Mouse (Mus musculus): ENCODE measurements around the gene Hprt.

Gene Hprt

GRCm38 (mm10) chrX:53041006-53041405 is 53.1 kb downstream of the Hprt start:
- DNase-seq (ENCODE audit: low read depth, low spot score): no peak

- no peak for DNase-seq (ENCODE audit: low read depth, low spot score)
Observed at GRCm38 (mm10) chrX:53045187-53045903, 57.4 kb downstream of the Hprt start.

GRCm38 (mm10) chrX:53046033-53046432 is 58.1 kb downstream of the Hprt start:
- DNase-seq (ENCODE audit: low read depth, low spot score): no peak

- DNase-seq (ENCODE audit: low read depth, low spot score): no peak
Observed at GRCm38 (mm10) chrX:53046911-53047310, 59.0 kb downstream of the Hprt start.

GRCm38 (mm10) chrX:53049196-53049595 is 61.3 kb downstream of the Hprt start:
- DNase-seq (ENCODE audit: low read depth, low spot score): no peak

GRCm38 (mm10) chrX:53050353-53050752 is 62.4 kb downstream of the Hprt start:
- DNase-seq (ENCODE audit: low read depth, low spot score): no peak

- no peak for DNase-seq (ENCODE audit: low read depth, low spot score)
Observed at GRCm38 (mm10) chrX:53052652-53053500, 64.9 kb downstream of the Hprt start.

GRCm38 (mm10) chrX:53053885-53054284 is 65.9 kb downstream of the Hprt start:
- DNase-seq (ENCODE audit: low read depth, low spot score): no peak

GRCm38 (mm10) chrX:53055771-53056170 is 67.8 kb downstream of the Hprt start:
- DNase-seq (ENCODE audit: low read depth, low spot score): no peak

GRCm38 (mm10) chrX:53056627-53057026 is 68.7 kb downstream of the Hprt start:
- no peak for DNase-seq (ENCODE audit: low read depth, low spot score)

GRCm38 (mm10) chrX:53057054-53057759 is 69.3 kb downstream of the Hprt start:
- no peak for DNase-seq (ENCODE audit: low read depth, low spot score)

GRCm38 (mm10) chrX:53057760-53058090 is 69.8 kb downstream of the Hprt start:
- no peak for DNase-seq (ENCODE audit: low read depth, low spot score)

- no peak for DNase-seq (ENCODE audit: low read depth, low spot score)
Observed at GRCm38 (mm10) chrX:53058459-53059280, 70.7 kb downstream of the Hprt start.

- DNase-seq (ENCODE audit: low read depth, low spot score): no peak
Observed at GRCm38 (mm10) chrX:53059426-53060007, 71.6 kb downstream of the Hprt start.

GRCm38 (mm10) chrX:53064406-53064805 is 76.5 kb downstream of the Hprt start:
- DNase-seq (ENCODE audit: low read depth, low spot score): no peak
